Comparison of ENCODE assay signal across 13 mouse cellular contexts in the genomic region with DNA sequence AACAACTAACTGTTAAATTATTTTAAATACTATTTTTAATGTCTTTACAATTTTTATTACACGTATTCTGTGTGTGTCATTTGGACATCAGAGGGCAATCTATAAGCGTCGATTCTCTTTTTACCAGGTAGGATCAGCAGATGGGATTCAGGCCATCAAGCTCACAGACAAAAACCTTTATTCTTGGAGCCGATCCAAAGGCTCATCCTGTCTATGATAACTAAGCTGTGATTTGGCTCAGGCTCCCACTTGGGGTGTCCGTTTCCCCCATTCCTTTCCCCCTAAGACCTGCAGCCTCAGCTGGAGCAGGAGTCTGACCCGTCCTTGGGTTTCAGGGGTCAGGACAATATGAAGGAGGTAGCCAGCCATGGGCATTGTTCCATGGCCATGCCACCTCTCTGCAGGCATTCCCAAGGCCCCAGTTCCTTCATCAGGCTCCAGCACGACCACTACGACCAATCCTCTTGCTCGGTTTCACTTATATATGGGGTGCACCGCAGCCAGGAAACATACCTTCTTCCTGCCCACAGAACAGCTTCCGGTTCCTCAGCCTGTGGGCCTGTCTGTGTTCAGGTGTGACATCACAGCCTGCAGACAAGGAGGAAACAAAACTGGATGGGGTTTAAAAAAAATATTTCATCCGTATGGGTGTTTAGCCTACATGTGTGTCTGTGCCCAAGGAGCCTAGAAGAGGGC. TPM values are rescaled to one million over a fixed set of nuclear protein-coding genes. Genes with fewer than 3 reads are reported as not detected.
A peak's percentile ranks its signal among the peaks of the same experiment; 100 is the strongest.
DNase-seq lines count a peak whose midpoint lies in the region; ATAC-seq and TF ChIP-seq lines count a peak whose summit lies in the region.
"Had no signal": no experiment of that assay in that cellular context is flagged by ENCODE, and none has a peak within 500 bp of the region (broad histone marks: within the 10 kb centered on the region; RNA-seq: fewer than 3 reads in every experiment).

No protein-coding gene starts in this region.

- H3K9me3 ChIP-seq in kidney, embryonic 16.5 days (ENCODE audit: low read length), result no peaks in the 10 kb centered on the region
- H3K9me3 ChIP-seq in CH12.LX (replicated peaks; ENCODE audit: low read length), result no peaks in the 10 kb centered on the region
- H3K9me3 ChIP-seq in hindbrain, embryonic 12.5 days (replicated peaks), result no peaks in the 10 kb centered on the region
- H3K9me3 ChIP-seq: heart, embryonic 15.5 days; midbrain, embryonic 10.5 days had no signal

- intact Hi-C loops in gastrocnemius, postnatal 14 days (cut with DNase I; ENCODE audit: low total_unique reads), result no loop called here

- H3K79me2 ChIP-seq in CH12.LX (replicated peaks; ENCODE audit: control insufficient read depth, extremely low read depth, insufficient read depth, poor library complexity, severe bottlenecking), result no peaks in the 10 kb centered on the region

- H3K4me3 ChIP-seq in kidney, embryonic 16.5 days (ENCODE audit: low read length), result no peak overlapping the region
- H3K4me3 ChIP-seq in CH12.LX (replicated peaks in 1 of 3; ENCODE audit: low read depth in 2 of 3, low read length in 2 of 3, poor library complexity in 1 of 3), result peak overlapping the region in 2 of 3 experiments; percentile 16 to 39
- H3K4me3 ChIP-seq in hindbrain, embryonic 12.5 days, result no peak overlapping the region
- H3K4me3 ChIP-seq: gastrocnemius, adult 2 months; heart, embryonic 15.5 days; midbrain, embryonic 10.5 days had no signal

- ATAC-seq in kidney, embryonic 16.5 days (ENCODE audit: low FRiP score, low TSS enrichment), result no peak
- peak; percentile 83 for ATAC-seq in megakaryocyte, adult 5-6 weeks (ENCODE audit: poor library complexity, severe bottlenecking)
- no peak for ATAC-seq in hindbrain, embryonic 12.5 days (ENCODE audit: low FRiP score)

- TF ChIP-seq RAD21 in CH12.LX (IDR thresholded peaks at IDR 0.05; ENCODE audit: low read depth, low read length), result no peak

- TF ChIP-seq EP300 in CH12.LX (IDR thresholded peaks at IDR 0.05; ENCODE audit: low read length), result no peak

- H3K36me3 ChIP-seq in kidney, embryonic 16.5 days (ENCODE audit: insufficient read depth, low read length), result no peaks in the 10 kb centered on the region; the same call in 1 of the 2 replicates
- H3K36me3 ChIP-seq in CH12.LX (replicated peaks in 1 of 2; ENCODE audit: control insufficient read depth in 1 of 2, insufficient read depth in 1 of 2, low read length in 1 of 2), result peaks cover 0 to 15% of the 10 kb centered on the region in 2 experiments
- no peaks in the 10 kb centered on the region; the same call in 1 of the 2 replicates for H3K36me3 ChIP-seq in hindbrain, embryonic 12.5 days
- H3K36me3 ChIP-seq: heart, embryonic 15.5 days had no signal

- 78% methylated on average over 12 of the region's 12 CpGs for WGBS in kidney, embryonic 16.5 days
- 90% methylated on average over 12 of the region's 12 CpGs for WGBS in hindbrain, embryonic 12.5 days

- in situ Hi-C loops in CH12.LX (cut with MboI; ENCODE audit: low pct_ligation_motif_present, low pct_unique_long_range_greater_than_20kb, low sequenced_read_pairs), result no loop called here

- no peaks in the 10 kb centered on the region for H3K27me3 ChIP-seq in kidney, embryonic 16.5 days (ENCODE audit: insufficient read depth, low read length)
- no peaks in the 10 kb centered on the region for H3K27me3 ChIP-seq in CH12.LX (replicated peaks)
- H3K27me3 ChIP-seq in hindbrain, embryonic 12.5 days, result no peaks in the 10 kb centered on the region
- H3K27me3 ChIP-seq: heart, embryonic 15.5 days had no signal

- H3K9ac ChIP-seq in kidney, embryonic 16.5 days (replicated peaks; ENCODE audit: low read length), result peak overlapping the region; percentile 26; the same call in 1 of the 2 replicates
- no peak overlapping the region for H3K9ac ChIP-seq in CH12.LX (ENCODE audit: insufficient read depth, low read depth)
- H3K9ac ChIP-seq in hindbrain, embryonic 12.5 days, result no peak overlapping the region; the same call in 1 of the 2 replicates
- H3K9ac ChIP-seq: heart, embryonic 15.5 days had no signal

- H3K4me2 ChIP-seq in kidney, embryonic 16.5 days (replicated peaks; ENCODE audit: low read depth, low read length), result no peak overlapping the region
- peak overlapping the region; percentile 47 for H3K4me2 ChIP-seq in CH12.LX (ENCODE audit: insufficient read depth, low read depth, poor library complexity, severe bottlenecking)
- H3K4me2 ChIP-seq in hindbrain, embryonic 12.5 days (replicated peaks), result no peak overlapping the region
- H3K4me2 ChIP-seq: heart, embryonic 15.5 days had no signal

- no peak for DNase-seq in kidney, adult 8-10 months
- DNase-seq in CH12.LX (ENCODE audit: extremely low read depth), result peak; percentile 45
- DNase-seq in thymus, adult 18-20 months, result peak; percentile 65 to 86
- no peak for DNase-seq in gastrocnemius, postnatal 14 days
- DNase-seq in kidney, adult 9 months, result no peak
- DNase-seq: gastrocnemius, adult 2 months had no signal

- no peak for TF ChIP-seq CTCF in CH12.LX (conservative IDR thresholded peaks at IDR 0.05 in 1 of 2, IDR thresholded peaks at IDR 0.05 in 1 of 2; ENCODE audit: low read depth in 2 of 2, low read length in 2 of 2)

- H3K27ac ChIP-seq in kidney, embryonic 16.5 days (ENCODE audit: low read length), result no peak overlapping the region
- no peak overlapping the region for H3K27ac ChIP-seq in CH12.LX (ENCODE audit: insufficient read depth, low read depth)
- no peak overlapping the region for H3K27ac ChIP-seq in hindbrain, embryonic 12.5 days
- H3K27ac ChIP-seq: gastrocnemius, adult 2 months; heart, embryonic 15.5 days; midbrain, embryonic 10.5 days; stomach, postnatal 0 days had no signal

- peaks cover 13% of the 10 kb centered on the region for H3K4me1 ChIP-seq in kidney, embryonic 16.5 days (ENCODE audit: insufficient read depth, low read length)
- H3K4me1 ChIP-seq in CH12.LX (ENCODE audit: control insufficient read depth in 1 of 2, insufficient read depth in 2 of 2), result peaks cover 0 to 10% of the 10 kb centered on the region in 2 experiments; a peak in 2 of 4 replicates
- H3K4me1 ChIP-seq in hindbrain, embryonic 12.5 days, result peaks cover 13% of the 10 kb centered on the region

- dilution Hi-C loops in CH12.LX (cut with MboI; ENCODE audit: extremely low pct_ligation_motif_present, extremely low pct_unique_long_range_greater_than_20kb, low sequenced_read_pairs), result no loop called here

- TF ChIP-seq POLR2A in CH12.LX (IDR thresholded peaks at IDR 0.05; ENCODE audit: low read depth, low read length), result peak; percentile 35; the same call in 1 of the 2 replicates

TF ChIP-seq in CH12.LX, 34 proteins besides CTCF, POLR2A, EP300 and RAD21 (continues in another document):
- TF ChIP-seq CHD1 (IDR thresholded peaks at IDR 0.05; ENCODE audit: low read depth, low read length), result no peak
- no peak for TF ChIP-seq ZMIZ1 (IDR thresholded peaks at IDR 0.05; ENCODE audit: low read depth, low read length)
- TF ChIP-seq IRF4 (IDR thresholded peaks at IDR 0.05; ENCODE audit: low read depth, low read length), result no peak
- no peak for TF ChIP-seq MXI1 (IDR thresholded peaks at IDR 0.05; ENCODE audit: low read depth, low read length)
- no peak for TF ChIP-seq BHLHE40 (IDR thresholded peaks at IDR 0.05; ENCODE audit: low read depth, low read length)

RNA-seq across cellular contexts. Expression of a gene that starts 8.2 kb away (rescaled TPM):
- polyA plus RNA-seq in kidney, embryonic 16.5 days (2015; fragmentation: Nextera tagmentation; extraction: Ambion mirVana), result 121 and 122 TPM in 2 replicates
- total RNA-seq in CH12.LX (2012; rRNA removed), result 16.2 and 21.1 TPM in 2 replicates
- 6.0 and 6.2 TPM in 2 replicates for total RNA-seq in CH12.LX (2014; rRNA removed)
- polyA plus RNA-seq in CH12.LX (2012; ENCODE audit: insufficient read length, low read depth), result 13.5 and 14.1 TPM in 2 replicates
- 7.7 and 19.6 TPM in 2 replicates for total RNA-seq in megakaryocyte, adult 5-6 weeks (2015)
- 6.6 and 8.0 TPM in 2 replicates for total RNA-seq in megakaryocyte, adult 5-6 weeks (2017)
- 10 to 100 TPM; 23.1 to 27.8 TPM for total RNA-seq in gastrocnemius, postnatal 14 days (2021)
- 93.9 and 104 TPM in 2 replicates for polyA plus RNA-seq in hindbrain, embryonic 12.5 days (2016; fragmentation: Nextera tagmentation; extraction: Ambion mirVana)

RNA-seq across cellular contexts. Expression of a gene that starts 8.2 kb away (rescaled TPM):
- polyA plus RNA-seq in kidney, embryonic 16.5 days (2015; fragmentation: Nextera tagmentation; extraction: Ambion mirVana), result 25.1 and 30.4 TPM in 2 replicates
- total RNA-seq in CH12.LX (2012; rRNA removed) (7.0 and 7.8 TPM in 2 replicates), CH12.LX (2014; rRNA removed) (7.2 and 8.6 TPM in 2 replicates)
- polyA plus RNA-seq in CH12.LX (2012; ENCODE audit: insufficient read length, low read depth), result 27.1 and 30.7 TPM in 2 replicates
- total RNA-seq in megakaryocyte, adult 5-6 weeks (2015), result 9.4 and 9.9 TPM in 2 replicates
- total RNA-seq in megakaryocyte, adult 5-6 weeks (2017), result 3.3 and 7.2 TPM in 2 replicates
- 100 to 1,000 TPM; 103 to 114 TPM for total RNA-seq in gastrocnemius, postnatal 14 days (2021)
- 35.0 and 35.4 TPM in 2 replicates for polyA plus RNA-seq in hindbrain, embryonic 12.5 days (2016; fragmentation: Nextera tagmentation; extraction: Ambion mirVana)

RNA-seq across cellular contexts. Expression of a gene that starts 21.8 kb away (rescaled TPM):
- 0.70 and 0.73 TPM in 2 replicates for polyA plus RNA-seq in kidney, embryonic 16.5 days (2015; fragmentation: Nextera tagmentation; extraction: Ambion mirVana)
- 0.04 TPM in 1 of 2 replicates, not detected in the other for total RNA-seq in CH12.LX (2012; rRNA removed)
- 0.09 TPM in 1 of 2 replicates, not detected in the other for total RNA-seq in CH12.LX (2014; rRNA removed)
- 0.11 and 0.16 TPM in 2 replicates for polyA plus RNA-seq in CH12.LX (2012; ENCODE audit: insufficient read length, low read depth)
- total RNA-seq in megakaryocyte, adult 5-6 weeks (2015), result not detected in 2 replicates
- not detected in 2 replicates for total RNA-seq in megakaryocyte, adult 5-6 weeks (2017)
- total RNA-seq in gastrocnemius, postnatal 14 days (2021), result under 1 TPM; 0.16 to 0.22 TPM
- polyA plus RNA-seq in hindbrain, embryonic 12.5 days (2016; fragmentation: Nextera tagmentation; extraction: Ambion mirVana), result 0.36 and 0.66 TPM in 2 replicates
- total RNA-seq: liver, adult 2 months had no signal
- polyA plus RNA-seq: liver, adult 2 months had no signal

RNA-seq across cellular contexts. Expression of a gene that starts 45.7 kb away (rescaled TPM):
- 4.9 and 5.1 TPM in 2 replicates for polyA plus RNA-seq in kidney, embryonic 16.5 days (2015; fragmentation: Nextera tagmentation; extraction: Ambion mirVana)
- total RNA-seq in CH12.LX (2012; rRNA removed) (0.21 TPM in 2 replicates), CH12.LX (2014; rRNA removed) (0.12 and 0.17 TPM in 2 replicates)
- 0.41 and 0.60 TPM in 2 replicates for polyA plus RNA-seq in CH12.LX (2012; ENCODE audit: insufficient read length, low read depth)
- 0.05 and 0.16 TPM in 2 replicates for total RNA-seq in megakaryocyte, adult 5-6 weeks (2015)
- total RNA-seq in megakaryocyte, adult 5-6 weeks (2017), result 0.22 TPM in 1 of 2 replicates, not detected in the other
- 10 to 100 TPM; 11.2 to 48.8 TPM for total RNA-seq in gastrocnemius, postnatal 14 days (2021)
- 2.5 and 3.5 TPM in 2 replicates for polyA plus RNA-seq in hindbrain, embryonic 12.5 days (2016; fragmentation: Nextera tagmentation; extraction: Ambion mirVana)
- total RNA-seq: liver, adult 2 months had no signal

RNA-seq across cellular contexts. Expression of a gene that starts 46.5 kb away (rescaled TPM):
- 110 and 112 TPM in 2 replicates for polyA plus RNA-seq in kidney, embryonic 16.5 days (2015; fragmentation: Nextera tagmentation; extraction: Ambion mirVana)
- total RNA-seq in CH12.LX (2012; rRNA removed), result 40.3 and 41.8 TPM in 2 replicates
- total RNA-seq in CH12.LX (2014; rRNA removed), result 39.3 and 39.5 TPM in 2 replicates
- polyA plus RNA-seq in CH12.LX (2012; ENCODE audit: insufficient read length, low read depth), result 77.1 and 77.3 TPM in 2 replicates
- 40.2 TPM in 2 replicates for total RNA-seq in megakaryocyte, adult 5-6 weeks (2015)
- 53.8 and 55.7 TPM in 2 replicates for total RNA-seq in megakaryocyte, adult 5-6 weeks (2017)
- total RNA-seq in gastrocnemius, postnatal 14 days (2021), result 100 to 1,000 TPM; 109 to 114 TPM
- polyA plus RNA-seq in hindbrain, embryonic 12.5 days (2016; fragmentation: Nextera tagmentation; extraction: Ambion mirVana), result 85.0 and 90.5 TPM in 2 replicates

Comparison
In these comparisons a context has a peak if more than half of its experiments do, and no peak if none do; other contexts are left out.
1. H3K4me3 ChIP-seq: peak in CH12.LX (2 of 3); none in kidney, embryonic 16.5 days (single experiment) and hindbrain, embryonic 12.5 days (single experiment).
2. DNase-seq: peak in CH12.LX (single experiment) and thymus, adult 18-20 months (2 of 2); none in kidney, adult 8-10 months (0 of 2), gastrocnemius, postnatal 14 days (single experiment) and kidney, adult 9 months (single experiment).
3. RNA of a gene that starts 8.2 kb away (total RNA-seq): 103 to 114 TPM in gastrocnemius, postnatal 14 days; 3.3 to 9.9 TPM in megakaryocyte, adult 5-6 weeks and 7.0 to 8.6 TPM in CH12.LX; every median in the first group is over 4 times any median in the second.